Mouse (Mus musculus) stomach, embryonic 15.5 days (tissue): ENCODE results near the gene Tpi1. TPM values are rescaled to one million over a fixed set of nuclear protein-coding genes. Genes with fewer than 3 reads are reported as not detected.
A peak's percentile ranks its signal among the peaks of the same experiment; 100 is the strongest.
"Not testable (repeated sequence)": the region's sequence is repeated elsewhere in the genome, so short reads cannot be mapped to it uniquely, and the experiment has no call there.

ENCODE experiments used
- ATAC-seq: fragments of 200-750 bp; cut with Nextera tagmentation; 2 replicates; pipeline ENCODE4 v1.8.0; 2017; ENCODE audit warnings: low read depth, moderate number of reproducible peaks, moderate TSS enrichment; ENCODE audit not compliant: insufficient read depth, low FRiP score
- H3K27ac ChIP-seq: fragments of 300-500 bp; sonication (generic); 2 replicates; pipeline ENCODE4 v1.5.1; 2015; ENCODE audit warnings: mild to moderate bottlenecking, inconsistent platforms
- H3K27me3 ChIP-seq: fragments of 300-500 bp; sonication (generic); replicated peaks from 2 replicates; pipeline ENCODE4 v1.6.1; 2015; ENCODE audit warnings: inconsistent platforms
- H3K36me3 ChIP-seq: fragments of 300-500 bp; sonication (generic); 2 replicates; pipeline ENCODE4 v1.6.1; 2015; ENCODE audit warnings: inconsistent platforms
- H3K4me1 ChIP-seq: fragments of 300-500 bp; sonication (generic); 2 replicates; pipeline ENCODE4 v1.6.1; 2015; ENCODE audit warnings: inconsistent platforms
- H3K4me2 ChIP-seq: fragments of 300-500 bp; sonication (generic); 2 replicates; pipeline ENCODE4 v1.6.1; 2015; ENCODE audit warnings: mild to moderate bottlenecking, inconsistent platforms
- H3K4me3 ChIP-seq: fragments of 300-500 bp; sonication (generic); replicated peaks from 2 replicates; pipeline ENCODE4 v1.5.1; 2015; ENCODE audit warnings: inconsistent platforms
- H3K9ac ChIP-seq: fragments of 300-500 bp; sonication (generic); 2 replicates; pipeline ENCODE4 v1.6.1; 2015; ENCODE audit warnings: inconsistent platforms
- H3K9me3 ChIP-seq: fragments of 300-500 bp; sonication (generic); 2 replicates; pipeline ENCODE4 v1.6.1; 2016; ENCODE audit warnings: inconsistent platforms
- WGBS: fragments of 180-500 bp; shearing (Covaris S2); methylation state at CpG from one replicate; pipeline ENCODE4 v1.1.7; 2015; 5-methylcytosine and 5-hydroxymethylcytosine counted together
- polyA plus RNA-seq: library from polyadenylated mRNA; unstranded; fragments of >200 nt; fragmentation: Nextera tagmentation; extraction: Ambion mirVana; gene quantifications from 2 replicates; pipeline ENCODE4 v1.2.1, GENCODE M21; 2015

Gene Tpi1
- polyA plus RNA-seq, 1 experiment from 2014 or later: 914 TPM

- Histone ChIP-seq H3K4me2 (peak overlapping the region; percentile 79), H3K27me3 (no peaks in the 10 kb centered on the region), H3K4me1 (peaks cover 36% of the 10 kb centered on the region), H3K36me3 (peaks cover 43% of the 10 kb centered on the region), H3K9me3 (no peaks in the 10 kb centered on the region), H3K27ac (peak overlapping the region; percentile 92; the same call in 1 of the 2 replicates), H3K4me3 (peak overlapping the region; percentile 68), H3K9ac (peak overlapping the region; percentile 34; the same call in 1 of the 2 replicates)
- WGBS: 37% methylated on average over 8 of the region's 8 CpGs
- peak; percentile 15; the same call in 1 of the 2 replicates for ATAC-seq
These were observed 352 bp upstream of the Tpi1 start for GRCm38 (mm10) chr6:124814448-124814847.

DNA sequence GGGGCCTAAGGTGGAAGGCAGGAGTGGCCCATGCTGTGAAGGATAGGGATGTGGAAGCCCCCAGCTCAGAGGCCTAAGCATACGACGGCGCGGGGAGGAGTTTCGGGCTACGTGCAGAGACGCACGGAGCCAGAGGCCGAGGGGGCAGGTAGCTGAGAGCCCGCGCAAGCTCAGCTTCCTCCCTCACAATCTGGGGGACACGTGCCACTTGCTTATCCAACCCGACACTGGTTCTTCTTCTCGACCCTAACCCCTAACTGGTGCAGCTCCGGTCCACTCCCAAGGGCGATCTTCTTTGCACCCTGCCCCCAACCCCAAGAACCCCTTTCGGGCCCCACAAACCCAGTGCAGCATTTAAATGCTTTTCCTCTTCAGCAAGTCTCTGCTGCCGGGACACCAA lies 600 bp downstream of the Tpi1 start:
- Histone ChIP-seq H3K36me3 (peaks cover 37% of the 10 kb centered on the region), H3K4me2 (peak overlapping the region; percentile 79), H3K4me3 (peak overlapping the region; percentile 68), H3K9ac (peak overlapping the region; percentile 80), H3K9me3 (no peaks in the 10 kb centered on the region), H3K27ac (peak overlapping the region; percentile 92), H3K27me3 (no peaks in the 10 kb centered on the region), H3K4me1 (peaks cover 39% of the 10 kb centered on the region)
- 0% methylated on average over 18 of the region's 18 CpGs for WGBS
- ATAC-seq: peak; percentile 59

GRCm38 (mm10) chr6:124812848-124813247 lies 1.2 kb downstream of the Tpi1 start:
- H3K4me1 ChIP-seq: peaks cover 43% of the 10 kb centered on the region
- peak overlapping the region; percentile 79 for H3K4me2 ChIP-seq
- peak overlapping the region; percentile 68 for H3K4me3 ChIP-seq
- WGBS: 19% methylated on average over 9 of the region's 9 CpGs
- H3K9me3 ChIP-seq: no peaks in the 10 kb centered on the region
- peaks cover 30% of the 10 kb centered on the region for H3K36me3 ChIP-seq
- no peak for ATAC-seq
- peak overlapping the region; percentile 80 for H3K9ac ChIP-seq
- H3K27ac ChIP-seq: peak overlapping the region; percentile 92
- no peaks in the 10 kb centered on the region for H3K27me3 ChIP-seq

- peak overlapping the region; percentile 14; the same call in 1 of the 2 replicates for H3K27ac ChIP-seq
- peaks cover 44% of the 10 kb centered on the region for H3K4me1 ChIP-seq
- ATAC-seq: no peak
These were observed 2.2 kb downstream of the Tpi1 start for GRCm38 (mm10) chr6:124811701-124812560.

DNA sequence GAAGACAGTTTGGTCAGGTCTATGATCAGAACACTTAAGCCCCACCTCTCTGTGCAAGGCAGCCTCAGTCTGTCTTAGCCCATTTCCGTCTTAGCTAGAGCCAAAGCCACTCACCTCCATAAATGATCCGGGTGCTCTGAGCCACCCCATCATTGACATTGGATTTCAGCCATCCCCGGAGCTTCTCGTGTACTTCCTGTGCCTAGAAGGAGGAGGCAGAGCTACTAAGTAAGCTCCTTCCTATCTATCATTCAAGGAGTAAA lies 2.8 kb downstream of the Tpi1 start:
- WGBS: 73% methylated on average over 4 of the region's 4 CpGs
- no peak overlapping the region for H3K4me3 ChIP-seq
- no peaks in the 10 kb centered on the region for H3K27me3 ChIP-seq
- no peak for ATAC-seq
- no peak overlapping the region for H3K9ac ChIP-seq
- no peaks in the 10 kb centered on the region for H3K9me3 ChIP-seq
- peaks cover 48% of the 10 kb centered on the region for H3K4me1 ChIP-seq
- 0 out of 2 replicates have a peak overlapping the region, but pooled peaks have one; percentile 79 for H3K4me2 ChIP-seq
- peak overlapping the region; percentile 14; the same call in 1 of the 2 replicates for H3K27ac ChIP-seq
- H3K36me3 ChIP-seq: peaks cover 16% of the 10 kb centered on the region

More at GRCm38 (mm10) chr6:124811701-124812560, 2.2 kb downstream of the Tpi1 start:
- H3K9me3 ChIP-seq: no peaks in the 10 kb centered on the region
- WGBS: 76% methylated on average over 24 of the region's 24 CpGs
- peak overlapping the region; percentile 79 for H3K4me2 ChIP-seq
- peaks cover 21% of the 10 kb centered on the region for H3K36me3 ChIP-seq
- H3K4me3 ChIP-seq: peak overlapping the region; percentile 68
- H3K9ac ChIP-seq: peak overlapping the region; percentile 80; the same call in 1 of the 2 replicates
- H3K27me3 ChIP-seq: no peaks in the 10 kb centered on the region

DNA sequence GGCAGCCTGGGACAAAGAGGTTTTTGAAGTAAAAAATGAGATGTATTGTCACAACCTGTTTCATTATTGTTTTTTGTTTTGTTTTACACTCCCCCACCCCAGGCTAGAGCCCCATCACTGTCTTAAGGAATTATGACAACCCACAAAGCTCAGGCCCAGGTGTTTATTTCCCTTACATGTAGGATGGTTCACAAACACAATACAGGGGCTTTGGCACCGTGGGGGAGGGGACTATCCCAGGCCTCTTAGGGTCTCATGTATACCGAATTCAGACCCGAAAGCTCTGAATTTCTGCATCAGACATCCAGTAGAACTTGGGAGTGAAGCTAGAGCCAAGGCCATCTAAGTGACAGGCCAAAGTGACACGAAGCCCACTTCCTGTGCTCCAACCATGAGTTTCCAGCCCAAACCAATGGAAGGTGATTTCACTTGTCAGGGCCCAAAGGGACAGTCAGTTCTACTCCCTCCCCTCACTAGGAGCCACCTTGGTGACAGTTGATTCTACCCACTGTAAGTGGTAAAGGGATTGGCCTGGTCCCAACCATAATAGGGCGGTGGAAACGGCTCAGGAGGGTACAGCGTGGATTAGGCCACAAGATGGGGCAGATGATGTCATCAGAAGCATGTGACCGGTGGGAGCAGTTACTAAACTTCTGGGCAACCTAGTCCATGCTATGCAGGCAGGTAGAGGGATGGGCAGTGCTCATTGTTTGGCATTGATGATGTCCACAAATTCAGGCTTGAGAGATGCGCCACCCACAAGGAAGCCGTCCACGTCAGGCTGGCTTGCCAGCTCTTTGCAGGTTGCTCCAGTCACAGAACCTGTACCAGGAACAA lies 3.3 kb downstream of the Tpi1 start:
- H3K9me3 ChIP-seq, H3K4me3 ChIP-seq, H3K9ac ChIP-seq, ATAC-seq, H3K4me2 ChIP-seq, H3K27me3 ChIP-seq: not testable (repeated sequence)
- peaks cover 53% of the 10 kb centered on the region for H3K4me1 ChIP-seq
- peak overlapping the region; percentile 96; the same call in 1 of the 2 replicates for H3K27ac ChIP-seq
- peaks cover 16% of the 10 kb centered on the region for H3K36me3 ChIP-seq
- 80% methylated on average over 11 of the region's 11 CpGs for WGBS

DNA sequence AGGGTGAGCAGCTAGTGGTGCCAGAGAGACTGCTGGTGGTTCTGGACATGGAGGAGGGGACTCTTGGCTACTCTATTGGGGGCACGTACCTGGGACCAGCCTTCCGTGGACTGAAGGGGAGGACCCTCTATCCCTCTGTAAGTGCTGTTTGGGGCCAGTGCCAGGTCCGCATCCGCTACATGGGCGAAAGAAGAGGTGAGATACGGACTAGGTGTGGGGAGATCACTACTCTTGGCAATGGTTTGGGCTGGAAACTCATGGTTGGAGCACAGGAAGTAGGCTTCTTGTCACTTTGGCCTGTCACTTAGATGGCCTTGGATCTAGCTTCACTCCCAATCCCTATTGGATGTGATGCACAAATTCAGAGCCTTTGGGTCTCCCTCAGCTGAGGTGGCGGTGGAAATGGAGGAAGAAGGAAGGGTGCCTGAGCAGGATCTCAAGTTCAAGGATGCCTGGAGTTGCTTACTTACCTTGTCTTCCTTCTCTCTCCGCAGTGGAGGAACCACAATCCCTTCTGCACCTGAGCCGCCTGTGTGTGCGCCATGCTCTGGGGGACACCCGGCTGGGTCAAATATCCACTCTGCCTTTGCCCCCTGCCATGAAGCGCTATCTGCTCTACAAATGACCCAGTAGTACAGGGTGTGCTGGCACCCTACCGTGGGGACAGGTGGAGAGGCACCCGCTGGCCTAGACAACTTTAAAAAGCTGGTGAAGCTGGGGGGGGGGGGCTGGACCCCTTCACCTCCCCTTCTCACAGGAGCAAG lies 4.1 kb downstream of the Tpi1 start:
- ATAC-seq: no peak

DNA sequence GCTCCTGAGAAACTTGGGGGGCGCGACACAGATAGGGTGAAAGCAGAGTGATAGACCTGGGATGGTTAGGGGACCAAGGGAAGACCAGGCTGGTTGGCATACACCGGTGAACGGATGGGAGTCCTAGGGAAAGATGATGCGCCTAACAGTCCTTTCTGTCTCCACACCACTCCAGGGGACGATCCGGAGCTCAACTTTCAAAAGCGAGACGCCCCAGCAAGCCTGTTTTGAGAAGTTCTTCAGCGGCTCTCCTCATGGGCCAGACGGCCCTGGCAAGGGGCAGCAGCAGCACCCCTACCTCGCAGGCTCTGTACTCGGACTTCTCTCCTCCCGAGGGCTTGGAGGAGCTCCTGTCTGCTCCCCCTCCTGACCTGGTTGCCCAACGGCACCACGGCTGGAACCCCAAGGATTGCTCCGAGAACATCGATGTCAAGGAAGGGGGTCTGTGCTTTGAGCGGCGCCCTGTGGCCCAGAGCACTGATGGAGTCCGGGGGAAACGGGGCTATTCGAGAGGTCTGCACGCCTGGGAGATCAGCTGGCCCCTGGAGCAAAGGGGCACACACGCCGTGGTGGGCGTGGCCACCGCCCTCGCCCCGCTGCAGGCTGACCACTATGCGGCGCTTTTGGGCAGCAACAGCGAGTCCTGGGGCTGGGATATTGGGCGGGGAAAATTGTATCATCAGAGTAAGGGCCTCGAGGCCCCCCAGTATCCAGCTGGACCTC lies 4.9 kb downstream of the Tpi1 start:
- Histone ChIP-seq H3K27ac (peak overlapping the region; percentile 96), H3K4me3 (peak overlapping the region; percentile 68), H3K4me1 (peaks cover 45% of the 10 kb centered on the region), H3K36me3 (peaks cover 16% of the 10 kb centered on the region), H3K9me3 (no peaks in the 10 kb centered on the region), H3K4me2 (peak overlapping the region; percentile 97), H3K9ac (peak overlapping the region; percentile 58), H3K27me3 (no peaks in the 10 kb centered on the region)
- 0% methylated on average over 35 of the region's 35 CpGs for WGBS
- ATAC-seq: peak; percentile 17; the same call in 1 of the 2 replicates

More for the DNA sequence above, 4.1 kb downstream of the Tpi1 start:
- Histone ChIP-seq H3K9ac (peak overlapping the region; percentile 58), H3K36me3 (peaks cover 16% of the 10 kb centered on the region), H3K4me3 (peak overlapping the region; percentile 68), H3K4me2 (peak overlapping the region; percentile 97), H3K4me1 (peaks cover 51% of the 10 kb centered on the region), H3K27me3 (no peaks in the 10 kb centered on the region), H3K9me3 (no peaks in the 10 kb centered on the region), H3K27ac (peak overlapping the region; percentile 96)
- 38% methylated on average over 14 of the region's 14 CpGs for WGBS

DNA sequence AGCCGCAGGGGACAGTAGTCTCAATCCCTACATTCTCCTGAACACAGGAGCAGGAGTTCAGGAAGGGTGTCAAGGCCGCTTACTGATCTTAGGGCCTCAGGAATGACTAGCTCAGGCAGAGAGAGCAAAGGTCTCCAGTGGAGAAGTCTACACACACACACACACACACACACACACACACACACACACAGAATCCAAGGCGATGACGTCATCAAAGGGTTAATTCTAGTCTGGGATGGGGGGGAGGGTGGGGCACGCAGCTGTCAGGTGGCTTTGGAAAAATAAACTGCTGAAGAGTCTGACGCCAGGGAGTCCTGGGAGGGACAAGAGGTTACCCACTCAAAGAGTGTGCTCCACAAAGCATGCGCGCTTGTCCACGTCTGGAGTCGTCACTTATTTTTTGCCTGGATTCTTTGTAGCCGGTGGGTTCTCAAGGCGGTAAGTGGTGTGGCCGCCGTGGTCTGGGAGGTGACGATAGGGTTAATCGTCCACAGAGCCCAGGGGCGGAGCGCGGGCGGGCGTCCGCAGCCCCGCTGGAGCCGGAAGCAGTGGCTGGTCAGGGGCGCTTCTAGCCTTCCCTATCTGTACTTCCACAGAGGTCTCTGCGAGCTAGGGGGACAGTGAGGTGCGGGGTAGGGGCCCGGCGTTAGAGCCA lies 5.6 kb downstream of the Tpi1 start, which contains the start of gene Spsb2:
TSS of gene Spsb2 (plus strand) at position 304 of the 655 bp plus-strand sequence.
- ATAC-seq: peak; percentile 70
- H3K27ac ChIP-seq: peak within 1 kb of the TSS; percentile 96
- peak within 1 kb of the TSS; percentile 58 for H3K9ac ChIP-seq
- no peaks in the 10 kb centered on the region for H3K27me3 ChIP-seq
- H3K4me1 ChIP-seq: peaks cover 44% of the 10 kb centered on the region
- H3K36me3 ChIP-seq: peaks cover 16% of the 10 kb centered on the region
- H3K4me2 ChIP-seq: peak within 1 kb of the TSS; percentile 97
- no peaks in the 10 kb centered on the region for H3K9me3 ChIP-seq
- WGBS: 3% methylated on average over 29 of the region's 29 CpGs
- H3K4me3 ChIP-seq: peak within 1 kb of the TSS; percentile 68

GRCm38 (mm10) chr6:124807986-124808357 lies 6.1 kb downstream of the Tpi1 start:
- no peaks in the 10 kb centered on the region for H3K9me3 ChIP-seq
- peaks cover 16% of the 10 kb centered on the region for H3K36me3 ChIP-seq
- peaks cover 44% of the 10 kb centered on the region for H3K4me1 ChIP-seq
- peak overlapping the region; percentile 96 for H3K27ac ChIP-seq
- 60% methylated on average over 6 of the region's 6 CpGs for WGBS
- H3K9ac ChIP-seq: no peak overlapping the region
- H3K27me3 ChIP-seq: no peaks in the 10 kb centered on the region
- peak overlapping the region; percentile 97 for H3K4me2 ChIP-seq
- H3K4me3 ChIP-seq: peak overlapping the region; percentile 68
- ATAC-seq: no peak
